Mouse (Mus musculus): Measurements from ENCODE around the gene Cul7.

DNA sequence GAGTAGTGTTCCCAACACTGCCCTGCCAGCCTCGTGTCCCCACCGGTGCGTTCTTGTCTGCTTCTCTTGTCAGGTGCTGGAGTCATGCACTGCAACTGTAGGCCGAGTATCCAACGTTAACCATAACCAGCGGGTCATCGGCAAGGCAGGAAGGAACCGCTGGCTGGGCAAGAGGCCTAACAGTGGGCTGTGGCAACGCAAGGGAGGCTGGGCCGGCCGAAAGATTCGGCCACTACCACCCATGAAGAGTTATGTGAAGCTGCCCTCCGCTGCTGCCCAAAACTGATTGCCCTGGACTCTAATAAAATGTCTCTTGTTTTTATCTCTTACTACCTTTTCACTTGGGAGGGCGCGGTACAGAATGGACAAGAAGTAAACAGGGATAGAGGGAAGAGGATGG lies 326 bp upstream of the Cul7 start:
- TF ChIP-seq CTCF (conservative IDR thresholded peaks at IDR 0.05; ENCODE audit: insufficient read depth, insufficient read length, low read depth, low read length): no peak
- TF ChIP-seq POLR2A (IDR thresholded peaks at IDR 0.05; ENCODE audit: low read depth, low read length): no peak

All from kidney, adult 2 months (tissue).